Comparison of ENCODE assay signal across 27 mouse cellular contexts in genomic region chr16:9046864-9047263, GRCm38 (mm10).
A peak's percentile ranks its signal among the peaks of the same experiment; 100 is the strongest.
DNase-seq lines count a peak whose midpoint lies in the region; ATAC-seq and TF ChIP-seq lines count a peak whose summit lies in the region.
"Had no signal": no experiment of that assay in that cellular context is flagged by ENCODE, and none has a peak within 500 bp of the region (broad histone marks: within the 10 kb centered on the region; RNA-seq: fewer than 3 reads in every experiment).

No protein-coding gene starts in this region.

- H3K9me3 ChIP-seq in liver, embryonic 12.5 days (replicated peaks) = no peaks in the 10 kb centered on the region
- H3K9me3 ChIP-seq in liver, postnatal 0 days (ENCODE audit: low read length) = no peaks in the 10 kb centered on the region
- no peaks in the 10 kb centered on the region for H3K9me3 ChIP-seq in liver, embryonic 13.5 days (replicated peaks)
- H3K9me3 ChIP-seq: embryonic facial prominence, embryonic 13.5 days; forebrain, embryonic 10.5 days; midbrain, embryonic 12.5 days; neural tube, embryonic 13.5 days had no signal

- peak; percentile 74 for ATAC-seq in liver, embryonic 12.5 days
- ATAC-seq in liver, postnatal 0 days = no peak
- peak; percentile 78 for ATAC-seq in liver, embryonic 13.5 days (ENCODE audit: low read depth)
- ATAC-seq: forebrain, embryonic 16.5 days; intestine, postnatal 0 days had no signal

- 59% methylated on average over 2 of the region's 2 CpGs for WGBS in liver, embryonic 12.5 days (ENCODE audit: insufficient replicate concordance)
- whole genome bisulfite sequencing in liver, postnatal 0 days (ENCODE audit: insufficient replicate concordance) = 51% methylated on average over 2 of the region's 2 CpGs
- WGBS in liver, embryonic 13.5 days (ENCODE audit: insufficient replicate concordance) = 53% methylated on average over 2 of the region's 2 CpGs

- no peaks in the 10 kb centered on the region for H3K36me3 ChIP-seq in liver, embryonic 12.5 days
- no peaks in the 10 kb centered on the region for H3K36me3 ChIP-seq in liver, postnatal 0 days (replicated peaks; ENCODE audit: insufficient read depth, low read length)
- no peaks in the 10 kb centered on the region for H3K36me3 ChIP-seq in liver, embryonic 13.5 days
- H3K36me3 ChIP-seq: embryonic facial prominence, embryonic 13.5 days; forebrain, embryonic 10.5 days; midbrain, embryonic 12.5 days; neural tube, embryonic 13.5 days had no signal

- no peaks in the 10 kb centered on the region for H3K27me3 ChIP-seq in liver, embryonic 12.5 days (replicated peaks)
- no peaks in the 10 kb centered on the region for H3K27me3 ChIP-seq in liver, postnatal 0 days (ENCODE audit: insufficient read depth, low read length)
- H3K27me3 ChIP-seq in liver, embryonic 13.5 days = no peaks in the 10 kb centered on the region
- H3K27me3 ChIP-seq: embryonic facial prominence, embryonic 13.5 days; midbrain, embryonic 12.5 days; neural tube, embryonic 13.5 days had no signal

- H3K9ac ChIP-seq in liver, embryonic 12.5 days = no peak overlapping the region
- no peak overlapping the region for H3K9ac ChIP-seq in liver, postnatal 0 days (replicated peaks)
- H3K9ac ChIP-seq in liver, embryonic 13.5 days = no peak overlapping the region
- H3K9ac ChIP-seq: embryonic facial prominence, embryonic 13.5 days; hindbrain, embryonic 14.5 days; lung, embryonic 14.5 days; midbrain, embryonic 12.5 days; neural tube, embryonic 13.5 days had no signal

- TF ChIP-seq EP300 in liver, postnatal 0 days (IDR thresholded peaks at IDR 0.05; ENCODE audit: low read depth) = no peak

- no peak for TF ChIP-seq CTCF in liver, postnatal 0 days (IDR thresholded peaks at IDR 0.05; ENCODE audit: low read depth)

- H3K4me3 ChIP-seq in liver, embryonic 12.5 days = no peak overlapping the region
- no peak overlapping the region for H3K4me3 ChIP-seq in liver, postnatal 0 days (ENCODE audit: low read depth, low read length)
- no peak overlapping the region for H3K4me3 ChIP-seq in liver, embryonic 13.5 days (replicated peaks)
- H3K4me3 ChIP-seq: embryonic facial prominence, embryonic 13.5 days; forebrain, embryonic 10.5 days; gastrocnemius, adult 2 months; midbrain, embryonic 12.5 days; neural tube, embryonic 13.5 days had no signal

- peaks cover 8% of the 10 kb centered on the region for H3K4me1 ChIP-seq in liver, embryonic 12.5 days
- no peaks in the 10 kb centered on the region for H3K4me1 ChIP-seq in liver, postnatal 0 days (ENCODE audit: insufficient read depth)
- peaks cover 6% of the 10 kb centered on the region; the same call in 1 of the 2 replicates for H3K4me1 ChIP-seq in liver, embryonic 13.5 days (replicated peaks)
- H3K4me1 ChIP-seq: embryonic facial prominence, embryonic 13.5 days; forebrain, embryonic 10.5 days; midbrain, embryonic 12.5 days; neural tube, embryonic 13.5 days had no signal

- no peak overlapping the region for H3K4me2 ChIP-seq in liver, embryonic 12.5 days
- H3K4me2 ChIP-seq in liver, postnatal 0 days (ENCODE audit: low read depth, low read length) = no peak overlapping the region
- no peak overlapping the region for H3K4me2 ChIP-seq in liver, embryonic 13.5 days
- H3K4me2 ChIP-seq: embryonic facial prominence, embryonic 13.5 days; hindbrain, embryonic 14.5 days; lung, embryonic 14.5 days; midbrain, embryonic 12.5 days; neural tube, embryonic 13.5 days had no signal

- no peak overlapping the region for H3K27ac ChIP-seq in liver, embryonic 12.5 days
- H3K27ac ChIP-seq in liver, postnatal 0 days (ENCODE audit: low read depth) = no peak overlapping the region
- peak overlapping the region; percentile 18; the same call in 1 of the 2 replicates for H3K27ac ChIP-seq in liver, embryonic 13.5 days
- H3K27ac ChIP-seq: embryonic facial prominence, embryonic 13.5 days; forebrain, embryonic 10.5 days; gastrocnemius, adult 2 months; hindbrain, embryonic 14.5 days; midbrain, embryonic 12.5 days; neural tube, embryonic 13.5 days; stomach, postnatal 0 days had no signal

- DNase-seq in adrenal gland, postnatal 36 days = peak; percentile 3 to 9
- DNase-seq in adrenal gland, postnatal 25 days = no peak
- DNase-seq in liver, postnatal 0 days = no peak
- peak; percentile 24 for DNase-seq in liver, embryonic 13.5 days
- DNase-seq in cerebellum, postnatal 4 days (ENCODE audit: low spot score in 2 of 2) = no peak
- DNase-seq in lung, postnatal 36 days = no peak
- DNase-seq: cerebellum, adult 18-20 months; cerebellum, postnatal 14 days; gastrocnemius, adult 2 months; kidney, adult 9 months; kidney, postnatal 10 days; layer of hippocampus, postnatal 36 days; left cerebral cortex, postnatal 4 days; lung, embryonic 14.5 days; lung, postnatal 14 days; right cerebral cortex, postnatal 4 days; thymus, adult 18-20 months; thymus, postnatal 25 days had no signal

Comparison
In these comparisons a context has a peak if more than half of its experiments do, and no peak if none do; other contexts are left out.
1. DNase-seq: peak in adrenal gland, postnatal 36 days (2 of 2) and liver, embryonic 13.5 days (single experiment); none in adrenal gland, postnatal 25 days (single experiment), liver, postnatal 0 days (single experiment), cerebellum, postnatal 4 days (0 of 2) and lung, postnatal 36 days (single experiment).